Comparison of ENCODE assay signal across 17 mouse cellular contexts in genomic region chr16:55735476-55735968, GRCm38 (mm10).
DNase-seq lines count a peak whose midpoint lies in the region.
"Had no signal": no experiment of that assay in that cellular context is flagged by ENCODE, and none has a peak within 500 bp of the region (broad histone marks: within the 10 kb centered on the region; RNA-seq: fewer than 3 reads in every experiment).

No protein-coding gene starts in this region.

- peak; percentile 28 for DNase-seq in heart, adult 11 months
- no peak for DNase-seq in heart, postnatal 14 days
- DNase-seq in CD4-positive helper T cell, adult 2 months (ENCODE audit: low read depth, low spot score): peak; percentile 51
- DNase-seq in induced T-regulatory cell, adult 2 months (ENCODE audit: low read depth): peak; percentile 59
- DNase-seq in c-Kit-positive CD71-positive TER-119-positive erythroid progenitor cells, embryonic 14.5 days (ENCODE audit: low spot score): no peak
- DNase-seq in adrenal gland, adult 18-20 months (ENCODE audit: low spot score in 2 of 2): no peak
- DNase-seq in gastrocnemius, adult 8-10 months (ENCODE audit: low spot score in 2 of 2): no peak
- DNase-seq: adrenal gland, adult 2 months; adrenal gland, postnatal 14 days; cerebellum, adult 11-12 months; cerebellum, adult 9-10 months; cerebellum, postnatal 14 days; gastrocnemius, postnatal 14 days; heart, adult 18-20 months; heart, postnatal 10 days; heart, postnatal 4 days; kidney, adult 11 months had no signal

- intact Hi-C loops in heart, postnatal 14 days (cut with DNase I): no loop called here

Comparison
In these comparisons a context has a peak if more than half of its experiments do, and no peak if none do; other contexts are left out.
1. DNase-seq: peak in heart, adult 11 months (single experiment), CD4-positive helper T cell, adult 2 months (single experiment) and induced T-regulatory cell, adult 2 months (single experiment); none in heart, postnatal 14 days (0 of 2), c-Kit-positive CD71-positive TER-119-positive erythroid progenitor cells, embryonic 14.5 days (single experiment), adrenal gland, adult 18-20 months (0 of 2) and gastrocnemius, adult 8-10 months (0 of 2).